Mouse (Mus musculus): Measurements from ENCODE around the gene Mrpl36.

- TF ChIP-seq CTCF (IDR thresholded peaks at IDR 0.05) (no peak), EP300 (IDR thresholded peaks at IDR 0.05) (no peak)
Observed at GRCm38 (mm10) chr13:73330844-73331501, 2.7 kb downstream of the Mrpl36 start.

All from lung, postnatal 0 days (tissue).